Mouse (Mus musculus) forebrain, embryonic 15.5 days (tissue): ENCODE measurements at regions not wholly inside any gene's neighbourhood (a gene's known extent, or its start where the extent isn't known, plus 50 kb on each side); places are given as distances from the start of the nearest gene placed in this dataset.

Source experiments
- ATAC-seq: fragments of 200-750 bp; cut with Nextera tagmentation; replicated peaks from 2 replicates; pipeline ENCODE4 v1.8.0; 2017; ENCODE audit warnings: mild to moderate bottlenecking, moderate TSS enrichment, moderate library complexity
- H3K27ac ChIP-seq: fragments of 300-500 bp; sonication (generic); replicated peaks from 2 replicates; pipeline ENCODE4 v1.5.1; 2015; ENCODE audit warnings: mild to moderate bottlenecking, inconsistent platforms
- H3K27me3 ChIP-seq: fragments of 300-500 bp; sonication (generic); 2 replicates; pipeline ENCODE4 v1.6.1; 2015; ENCODE audit warnings: inconsistent platforms
- H3K36me3 ChIP-seq: fragments of 300-500 bp; sonication (generic); 2 replicates; pipeline ENCODE4 v1.6.1; 2015; ENCODE audit warnings: mild to moderate bottlenecking, inconsistent platforms
- H3K4me1 ChIP-seq: fragments of 300-500 bp; sonication (generic); 2 replicates; pipeline ENCODE4 v1.6.1; 2015; ENCODE audit warnings: inconsistent platforms
- H3K4me2 ChIP-seq: fragments of 300-500 bp; sonication (generic); replicated peaks from 2 replicates; pipeline ENCODE4 v1.6.1; 2015; ENCODE audit warnings: mild to moderate bottlenecking, inconsistent platforms
- H3K4me3 ChIP-seq: fragments of 300-500 bp; sonication (generic); 2 replicates; pipeline ENCODE4 v1.5.1; 2015; ENCODE audit warnings: mild to moderate bottlenecking, inconsistent platforms
- H3K9ac ChIP-seq: fragments of 300-500 bp; sonication (generic); replicated peaks from 2 replicates; pipeline ENCODE4 v1.6.1; 2015; ENCODE audit warnings: mild to moderate bottlenecking, inconsistent platforms
- H3K9me3 ChIP-seq: fragments of 300-500 bp; sonication (generic); 2 replicates; pipeline ENCODE4 v1.6.1; 2016; ENCODE audit warnings: inconsistent platforms
- WGBS: fragments of 180-500 bp; shearing (Covaris S2); methylation state at CpG from one replicate; pipeline ENCODE4 v1.1.7; 2015; ENCODE audit warnings: mixed read lengths; 5-methylcytosine and 5-hydroxymethylcytosine counted together

- no peak overlapping the region for H3K9ac ChIP-seq
- WGBS, result 84% methylated on average over 8 of the region's 8 CpGs
- H3K4me3 ChIP-seq, result no peak overlapping the region
- no peaks in the 10 kb centered on the region for H3K9me3 ChIP-seq
- no peaks in the 10 kb centered on the region for H3K36me3 ChIP-seq
- H3K27me3 ChIP-seq, result no peaks in the 10 kb centered on the region
- no peak overlapping the region for H3K4me2 ChIP-seq
- H3K27ac ChIP-seq, result no peak overlapping the region
- no peak for ATAC-seq
- 0 out of 2 replicates have a peak, but pooled peaks cover 1% of the 10 kb centered on the region for H3K4me1 ChIP-seq
These were observed 290.6 kb downstream of the Atp23 start for GRCm38 (mm10) chr10:126610506-126610905.

- ATAC-seq, result no peak
These were observed 301.5 kb downstream of the Atp23 start for GRCm38 (mm10) chr10:126599686-126600085.

GRCm38 (mm10) chr10:126568155-126568554 lies 333.0 kb downstream of the Atp23 start:
- ATAC-seq, result no peak
- Histone ChIP-seq H3K4me1 (no peaks in the 10 kb centered on the region), H3K36me3 (no peaks in the 10 kb centered on the region), H3K4me3 (no peak overlapping the region), H3K4me2 (no peak overlapping the region), H3K9ac (no peak overlapping the region), H3K27me3 (no peaks in the 10 kb centered on the region), H3K9me3 (no peaks in the 10 kb centered on the region), H3K27ac (no peak overlapping the region)
- 63% methylated on average over 8 of the region's 8 CpGs for WGBS

More at GRCm38 (mm10) chr10:126599686-126600085, 301.5 kb downstream of the Atp23 start:
- Histone ChIP-seq H3K27me3 (no peaks in the 10 kb centered on the region), H3K4me3 (no peak overlapping the region), H3K4me1 (no peaks in the 10 kb centered on the region), H3K9ac (no peak overlapping the region), H3K27ac (no peak overlapping the region), H3K4me2 (no peak overlapping the region), H3K9me3 (0 out of 2 replicates have a peak, but pooled peaks cover 5% of the 10 kb centered on the region), H3K36me3 (no peaks in the 10 kb centered on the region)
- WGBS, result 88% methylated on average over 2 of the region's 2 CpGs

- H3K4me2 ChIP-seq, result no peak overlapping the region
- H3K36me3 ChIP-seq, result no peaks in the 10 kb centered on the region
- no peak overlapping the region for H3K27ac ChIP-seq
- 84% methylated on average over 14 of the region's 14 CpGs for WGBS
- no peaks in the 10 kb centered on the region for H3K9me3 ChIP-seq
- no peak overlapping the region for H3K4me3 ChIP-seq
- no peak for ATAC-seq
- no peak overlapping the region for H3K9ac ChIP-seq
- no peaks in the 10 kb centered on the region for H3K27me3 ChIP-seq
- no peaks in the 10 kb centered on the region for H3K4me1 ChIP-seq
These were observed 335.8 kb downstream of the Atp23 start for GRCm38 (mm10) chr10:126565326-126565725.

GRCm38 (mm10) chr10:126555080-126555479 lies 346.1 kb downstream of the Atp23 start:
- H3K9me3 ChIP-seq, result no peaks in the 10 kb centered on the region
- no peak overlapping the region for H3K4me2 ChIP-seq
- ATAC-seq, result no peak
- H3K27ac ChIP-seq, result no peak overlapping the region
- no peak overlapping the region for H3K4me3 ChIP-seq
- no peaks in the 10 kb centered on the region for H3K4me1 ChIP-seq
- no peak overlapping the region for H3K9ac ChIP-seq
- no peaks in the 10 kb centered on the region for H3K36me3 ChIP-seq
- WGBS, result 45% methylated on average over 7 of the region's 7 CpGs
- no peaks in the 10 kb centered on the region for H3K27me3 ChIP-seq

GRCm38 (mm10) chr10:126531950-126532349 lies 369.2 kb downstream of the Atp23 start:
- Histone ChIP-seq H3K4me1 (peaks cover 3% of the 10 kb centered on the region), H3K4me3 (no peak overlapping the region), H3K27me3 (no peaks in the 10 kb centered on the region), H3K9ac (no peak overlapping the region), H3K4me2 (no peak overlapping the region), H3K9me3 (no peaks in the 10 kb centered on the region), H3K27ac (no peak overlapping the region), H3K36me3 (no peaks in the 10 kb centered on the region)
- ATAC-seq, result 0 out of 2 replicates have a peak, but pooled peaks have one; percentile 32
- WGBS, result 43% methylated on average over 3 of the region's 3 CpGs

GRCm38 (mm10) chr10:126531368-126531767 lies 369.8 kb downstream of the Atp23 start:
- no peaks in the 10 kb centered on the region for H3K9me3 ChIP-seq
- no peak overlapping the region for H3K27ac ChIP-seq
- H3K4me1 ChIP-seq, result peaks cover 4% of the 10 kb centered on the region; the same call in 1 of the 2 replicates
- no peaks in the 10 kb centered on the region for H3K36me3 ChIP-seq
- H3K9ac ChIP-seq, result no peak overlapping the region
- H3K27me3 ChIP-seq, result no peaks in the 10 kb centered on the region
- no peak for ATAC-seq
- no peak overlapping the region for H3K4me2 ChIP-seq
- 37% methylated on average over 1 of the region's 1 CpGs for WGBS
- no peak overlapping the region for H3K4me3 ChIP-seq

GRCm38 (mm10) chr10:126528801-126529200 lies 372.4 kb downstream of the Atp23 start:
- H3K4me3 ChIP-seq, result no peak overlapping the region
- WGBS, result 91% methylated on average over 2 of the region's 2 CpGs
- no peak for ATAC-seq

GRCm38 (mm10) chr10:126526186-126526585 lies 375.0 kb downstream of the Atp23 start:
- Histone ChIP-seq H3K27me3 (no peaks in the 10 kb centered on the region), H3K9me3 (no peaks in the 10 kb centered on the region), H3K4me3 (no peak overlapping the region), H3K27ac (0 out of 2 replicates have a peak overlapping the region, but pooled peaks have one; percentile 0), H3K4me1 (peaks cover 11% of the 10 kb centered on the region; the same call in 1 of the 2 replicates), H3K4me2 (no peak overlapping the region), H3K9ac (no peak overlapping the region), H3K36me3 (no peaks in the 10 kb centered on the region)
- ATAC-seq, result peak; percentile 63; the same call in 1 of the 2 replicates
- 15% methylated on average over 5 of the region's 5 CpGs for WGBS

More at GRCm38 (mm10) chr10:126528801-126529200, 372.4 kb downstream of the Atp23 start:
- H3K9ac ChIP-seq, result no peak overlapping the region
- H3K27me3 ChIP-seq, result no peaks in the 10 kb centered on the region
- H3K4me2 ChIP-seq, result no peak overlapping the region
- H3K4me1 ChIP-seq, result peaks cover 7% of the 10 kb centered on the region; the same call in 1 of the 2 replicates
- H3K36me3 ChIP-seq, result no peaks in the 10 kb centered on the region
- no peaks in the 10 kb centered on the region for H3K9me3 ChIP-seq
- no peak overlapping the region for H3K27ac ChIP-seq

GRCm38 (mm10) chr10:126521836-126522815 lies 379.0 kb downstream of the Atp23 start:
- no peak for ATAC-seq
- Histone ChIP-seq H3K9ac (no peak overlapping the region), H3K4me1 (peaks cover 8% of the 10 kb centered on the region; the same call in 1 of the 2 replicates), H3K27me3 (no peaks in the 10 kb centered on the region), H3K4me3 (no peak overlapping the region), H3K4me2 (no peak overlapping the region), H3K27ac (no peak overlapping the region), H3K36me3 (no peaks in the 10 kb centered on the region), H3K9me3 (no peaks in the 10 kb centered on the region)
- WGBS, result 41% methylated on average over 7 of the region's 7 CpGs

- 44% methylated on average over 9 of the region's 9 CpGs for WGBS
- ATAC-seq, result 0 out of 2 replicates have a peak, but pooled peaks have one; percentile 29
- peaks cover 5% of the 10 kb centered on the region; the same call in 1 of the 2 replicates for H3K4me1 ChIP-seq
These were observed 380.2 kb downstream of the Atp23 start for GRCm38 (mm10) chr10:126520973-126521372.

GRCm38 (mm10) chr10:126513185-126513584 lies 388.0 kb downstream of the Atp23 start:
- 75% methylated on average over 7 of the region's 7 CpGs for WGBS
- Histone ChIP-seq H3K4me3 (no peak overlapping the region), H3K27me3 (no peaks in the 10 kb centered on the region), H3K9ac (no peak overlapping the region), H3K9me3 (no peaks in the 10 kb centered on the region), H3K27ac (no peak overlapping the region), H3K4me2 (no peak overlapping the region), H3K36me3 (no peaks in the 10 kb centered on the region), H3K4me1 (no peaks in the 10 kb centered on the region)
- ATAC-seq, result no peak

More at GRCm38 (mm10) chr10:126520973-126521372, 380.2 kb downstream of the Atp23 start:
- H3K27me3 ChIP-seq, result no peaks in the 10 kb centered on the region
- no peak overlapping the region for H3K4me2 ChIP-seq
- H3K9me3 ChIP-seq, result no peaks in the 10 kb centered on the region
- H3K4me3 ChIP-seq, result no peak overlapping the region
- no peaks in the 10 kb centered on the region for H3K36me3 ChIP-seq
- no peak overlapping the region for H3K9ac ChIP-seq
- H3K27ac ChIP-seq, result no peak overlapping the region
